Mouse (Mus musculus): ENCODE measurements around the gene Sat2. TPM values are rescaled to one million over a fixed set of nuclear protein-coding genes. Genes with fewer than 3 reads are reported as not detected.

Sat2 gene
- not detected in 2 replicates for polyA plus RNA-seq (2012; ENCODE audit: low replicate concordance)

GRCm38 (mm10) chr11:69621571-69622268 lies at the start of gene Sat2:
Gene Sat2 (plus strand): TSS chr11:69622024.

GRCm38 (mm10) chr11:69580091-69580514 lies 41.7 kb upstream of the Sat2 start, which contains the start of the genes Wrap53 and Trp53:
Gene Wrap53 (minus strand): TSS chr11:69580255.
Gene Trp53 (plus strand): TSS chr11:69580359.

GRCm38 (mm10) chr11:69605726-69606490 lies 15.9 kb upstream of the Sat2 start, which contains the start of gene Atp1b2:
Gene Atp1b2 (minus strand): TSS chr11:69605942.

GRCm38 (mm10) chr11:69617805-69618204 lies 4.0 kb upstream of the Sat2 start, which contains the start of gene Shbg:
Gene Shbg (minus strand): TSS chr11:69617905.

GRCm38 (mm10) chr11:69632284-69633089 lies 10.7 kb downstream of the Sat2 start, which contains the start of gene Fxr2:
Gene Fxr2 (plus strand): TSS chr11:69632990.

GRCm38 (mm10) chr11:69655264-69656064 lies 33.6 kb downstream of the Sat2 start, which contains the start of gene Sox15:
Gene Sox15 (plus strand): TSS chr11:69655314.

GRCm38 (mm10) chr11:69662213-69662966 lies 40.6 kb downstream of the Sat2 start, which contains the start of gene Mpdu1:
Gene Mpdu1 (minus strand): TSS chr11:69662642.

GRCm38 (mm10) chr11:69665961-69666664 lies 44.3 kb downstream of the Sat2 start, which contains the start of gene Cd68:
Gene Cd68 (minus strand): TSS chr11:69666153.

GRCm38 (mm10) chr11:69672211-69672706 lies 50.4 kb downstream of the Sat2 start, which contains the start of gene Eif4a1:
Gene Eif4a1 (minus strand): TSS chr11:69672423.

Other genes starting within 250 kb of the Sat2 start
- 32.7 and 80.7 TPM in 2 replicates for gene Naa38, start 226.5 kb upstream of the Sat2 start, polyA plus RNA-seq (2012; ENCODE audit: low replicate concordance)
- gene Cyb5d1, start 226.4 kb upstream of the Sat2 start, polyA plus RNA-seq (2012; ENCODE audit: low replicate concordance), result 2.9 and 9.4 TPM in 2 replicates
- gene Tmem88, start 223.8 kb upstream of the Sat2 start, polyA plus RNA-seq (2012; ENCODE audit: low replicate concordance), result 0.55 and 0.95 TPM in 2 replicates
- 124 and 254 TPM in 2 replicates for gene Kdm6b, start 208.3 kb upstream of the Sat2 start, polyA plus RNA-seq (2012; ENCODE audit: low replicate concordance)
- 0.30 and 0.55 TPM in 2 replicates for gene Dnah2, start 72.9 kb upstream of the Sat2 start, polyA plus RNA-seq (2012; ENCODE audit: low replicate concordance)
- gene Efnb3, start 61.8 kb upstream of the Sat2 start, polyA plus RNA-seq (2012; ENCODE audit: low replicate concordance), result 0.63 and 0.73 TPM in 2 replicates
- gene Wrap53, start 41.8 kb upstream of the Sat2 start, polyA plus RNA-seq (2012; ENCODE audit: low replicate concordance), result 2.2 and 18.6 TPM in 2 replicates
- 109 and 132 TPM in 2 replicates for gene Trp53, start 41.7 kb upstream of the Sat2 start, polyA plus RNA-seq (2012; ENCODE audit: low replicate concordance)
- gene Atp1b2, start 16.1 kb upstream of the Sat2 start, polyA plus RNA-seq (2012; ENCODE audit: low replicate concordance), result 2.5 and 19.1 TPM in 2 replicates
- gene Shbg, start 4.1 kb upstream of the Sat2 start, polyA plus RNA-seq (2012; ENCODE audit: low replicate concordance), result not detected in 2 replicates
- 66.7 and 112 TPM in 2 replicates for gene Fxr2, start 11.0 kb downstream of the Sat2 start, polyA plus RNA-seq (2012; ENCODE audit: low replicate concordance)
- gene Sox15, start 33.3 kb downstream of the Sat2 start, polyA plus RNA-seq (2012; ENCODE audit: low replicate concordance), result 0.34 and 0.66 TPM in 2 replicates
- 30.6 and 38.5 TPM in 2 replicates for gene Mpdu1, start 40.6 kb downstream of the Sat2 start, polyA plus RNA-seq (2012; ENCODE audit: low replicate concordance)
- gene Cd68, start 44.1 kb downstream of the Sat2 start, polyA plus RNA-seq (2012; ENCODE audit: low replicate concordance), result 57.5 and 132 TPM in 2 replicates
- 136 and 185 TPM in 2 replicates for gene Eif4a1, start 50.4 kb downstream of the Sat2 start, polyA plus RNA-seq (2012; ENCODE audit: low replicate concordance)
- gene Senp3, start 60.1 kb downstream of the Sat2 start, polyA plus RNA-seq (2012; ENCODE audit: low replicate concordance), result 60.8 and 121 TPM in 2 replicates
- gene Tnfsf13, start 63.8 kb downstream of the Sat2 start, polyA plus RNA-seq (2012; ENCODE audit: low replicate concordance), result 2.6 and 5.5 TPM in 2 replicates
- gene Tnfsf12, start 73.8 kb downstream of the Sat2 start, polyA plus RNA-seq (2012; ENCODE audit: low replicate concordance), result 17.2 and 26.3 TPM in 2 replicates
- 5.4 and 13.6 TPM in 2 replicates for gene Tnfsfm13, start 74.1 kb downstream of the Sat2 start, polyA plus RNA-seq (2012; ENCODE audit: low replicate concordance)
- gene Polr2a, start 136.6 kb downstream of the Sat2 start, polyA plus RNA-seq (2012; ENCODE audit: low replicate concordance), result 127 and 149 TPM in 2 replicates
- gene Slc35g3, start 139.9 kb downstream of the Sat2 start, polyA plus RNA-seq (2012; ENCODE audit: low replicate concordance), result not detected in 2 replicates
- gene Zbtb4, start 143.9 kb downstream of the Sat2 start, polyA plus RNA-seq (2012; ENCODE audit: low replicate concordance), result 133 and 229 TPM in 2 replicates
- 2.3 and 2.5 TPM in 2 replicates for gene Chrnb1, start 173.9 kb downstream of the Sat2 start, polyA plus RNA-seq (2012; ENCODE audit: low replicate concordance)
- gene Fgf11, start 179.8 kb downstream of the Sat2 start, polyA plus RNA-seq (2012; ENCODE audit: low replicate concordance), result 0.86 and 1.1 TPM in 2 replicates
- 0.17 and 0.45 TPM in 2 replicates for gene Tmem102, start 183.6 kb downstream of the Sat2 start, polyA plus RNA-seq (2012; ENCODE audit: low replicate concordance)
- not detected in 2 replicates for gene Gm39566, start 193.3 kb downstream of the Sat2 start, polyA plus RNA-seq (2012; ENCODE audit: low replicate concordance)
- gene Spem2, start 196.4 kb downstream of the Sat2 start, polyA plus RNA-seq (2012; ENCODE audit: low replicate concordance), result not detected in 2 replicates
- gene Spem1, start 200.2 kb downstream of the Sat2 start, polyA plus RNA-seq (2012; ENCODE audit: low replicate concordance), result not detected in 2 replicates
- 3.5 and 7.7 TPM in 2 replicates for gene Nlgn2, start 215.8 kb downstream of the Sat2 start, polyA plus RNA-seq (2012; ENCODE audit: low replicate concordance)
- gene Tmem256, start 216.5 kb downstream of the Sat2 start, polyA plus RNA-seq (2012; ENCODE audit: low replicate concordance), result 239 and 507 TPM in 2 replicates
- gene Plscr3, start 224.4 kb downstream of the Sat2 start, polyA plus RNA-seq (2012; ENCODE audit: low replicate concordance), result 37.9 and 61.0 TPM in 2 replicates
- 1.7 TPM in 1 of 2 replicates, not detected in the other for gene Tnk1, start 236.7 kb downstream of the Sat2 start, polyA plus RNA-seq (2012; ENCODE audit: low replicate concordance)